Mouse (Mus musculus) hematopoietic multipotent progenitor cell, adult 10-12 weeks (in vitro differentiated cells): ENCODE measurements around the gene Cer1. TPM values are rescaled to one million over a fixed set of nuclear protein-coding genes. Genes with fewer than 3 reads are reported as not detected.

Experiments
- polyA plus RNA-seq: library from polyadenylated mRNA; stranded (reverse); fragments of >175 nt; gene quantifications from 2 replicates; pipeline ENCODE4 v1.2.3, GENCODE M21; 2012; ENCODE audit warnings: low replicate concordance

Gene Cer1
- polyA plus RNA-seq: not detected in 2 replicates

GRCm38 (mm10) chr4:82884636-82885534 is at the start of gene Cer1:
Gene Cer1, minus strand, starts transcription at chr4:82885148.

GRCm38 (mm10) chr4:82859131-82860125 is 25.5 kb downstream of the Cer1 start, which contains the start of gene Zdhhc21:
Gene Zdhhc21, minus strand, starts transcription at chr4:82859958.

Other genes starting within 250 kb of the Cer1 start
- 0.09 and 0.19 TPM in 2 replicates for gene Nfib, start 179.4 kb downstream of the Cer1 start, polyA plus RNA-seq
- 0.98 and 1.9 TPM in 2 replicates for gene Zdhhc21, start 25.2 kb downstream of the Cer1 start, polyA plus RNA-seq
- not detected in 2 replicates for gene Frem1, start 167.2 kb upstream of the Cer1 start, polyA plus RNA-seq